Mouse (Mus musculus): ENCODE data around the gene Ildr2. TPM values are rescaled to one million over a fixed set of nuclear protein-coding genes. Genes with fewer than 3 reads are reported as not detected.

The Ildr2 gene
- polyA plus RNA-seq (2015; fragmentation: Nextera tagmentation; extraction: Ambion mirVana): 0.07 TPM in 2 replicates

GRCm38 (mm10) chr1:166253898-166254894 lies at the start of gene Ildr2:
Gene Ildr2 (plus strand): TSS chr1:166254139.
- ATAC-seq: peak; percentile 53; the same call in 1 of the 2 replicates
- Histone ChIP-seq H3K27me3 (ENCODE audit: insufficient read depth, low read length) (peaks cover 54% of the 10 kb centered on the region), H3K27ac (ENCODE audit: low read depth) (no peak within 1 kb of the TSS), H3K4me2 (ENCODE audit: low read depth, low read length) (peak within 1 kb of the TSS; percentile 71), H3K36me3 (replicated peaks; ENCODE audit: insufficient read depth, low read length) (no peaks in the 10 kb centered on the region), H3K9me3 (ENCODE audit: low read length) (no peaks in the 10 kb centered on the region), H3K4me3 (ENCODE audit: low read depth, low read length) (peak within 1 kb of the TSS; percentile 37), H3K9ac (replicated peaks) (no peak within 1 kb of the TSS), H3K4me1 (ENCODE audit: insufficient read depth) (no peaks in the 10 kb centered on the region)
- WGBS (ENCODE audit: insufficient replicate concordance): 1% methylated on average over 60 of the region's 72 CpGs
- peak; percentile 14; the same call in 1 of the 2 replicates for TF ChIP-seq CTCF (IDR thresholded peaks at IDR 0.05; ENCODE audit: low read depth)
- TF ChIP-seq EP300 (IDR thresholded peaks at IDR 0.05; ENCODE audit: low read depth): no peak
- peak; percentile 39 for DNase-seq

- TF ChIP-seq EP300 (IDR thresholded peaks at IDR 0.05; ENCODE audit: low read depth) (no peak), CTCF (IDR thresholded peaks at IDR 0.05; ENCODE audit: low read depth) (no peak)
- ATAC-seq (no peak), DNase-seq (no peak)
- no peak overlapping the region for H3K4me3 ChIP-seq (ENCODE audit: low read depth, low read length)
- no peak overlapping the region for H3K4me2 ChIP-seq (ENCODE audit: low read depth, low read length)
- 41% methylated on average over 5 of the region's 5 CpGs for WGBS (ENCODE audit: insufficient replicate concordance)
- no peaks in the 10 kb centered on the region for H3K4me1 ChIP-seq (ENCODE audit: insufficient read depth)
- no peaks in the 10 kb centered on the region for H3K36me3 ChIP-seq (replicated peaks; ENCODE audit: insufficient read depth, low read length)
- no peak overlapping the region for H3K9ac ChIP-seq (replicated peaks)
- no peak overlapping the region for H3K27ac ChIP-seq (ENCODE audit: low read depth)
- no peaks in the 10 kb centered on the region for H3K27me3 ChIP-seq (ENCODE audit: insufficient read depth, low read length)
- no peaks in the 10 kb centered on the region for H3K9me3 ChIP-seq (ENCODE audit: low read length)
Measured at GRCm38 (mm10) chr1:166204171-166204570, 49.8 kb upstream of the Ildr2 start.

- 63% methylated on average over 3 of the region's 3 CpGs for WGBS (ENCODE audit: insufficient replicate concordance)
- no peak overlapping the region for H3K27ac ChIP-seq (ENCODE audit: low read depth)
Measured at GRCm38 (mm10) chr1:166205159-166205558, 48.8 kb upstream of the Ildr2 start.

GRCm38 (mm10) chr1:166209371-166209770 lies 44.6 kb upstream of the Ildr2 start:
- 76% methylated on average over 6 of the region's 6 CpGs for WGBS (ENCODE audit: insufficient replicate concordance)
- no peak overlapping the region for H3K9ac ChIP-seq (replicated peaks)
- H3K27me3 ChIP-seq (ENCODE audit: insufficient read depth, low read length): no peaks in the 10 kb centered on the region
- H3K4me2 ChIP-seq (ENCODE audit: low read depth, low read length): no peak overlapping the region
- no peak overlapping the region for H3K4me3 ChIP-seq (ENCODE audit: low read depth, low read length)
- no peak overlapping the region for H3K27ac ChIP-seq (ENCODE audit: low read depth)
- H3K36me3 ChIP-seq (replicated peaks; ENCODE audit: insufficient read depth, low read length): no peaks in the 10 kb centered on the region
- no peak for DNase-seq
- TF ChIP-seq CTCF (IDR thresholded peaks at IDR 0.05; ENCODE audit: low read depth) (no peak), EP300 (IDR thresholded peaks at IDR 0.05; ENCODE audit: low read depth) (no peak)
- no peaks in the 10 kb centered on the region for H3K4me1 ChIP-seq (ENCODE audit: insufficient read depth)
- H3K9me3 ChIP-seq (ENCODE audit: low read length): no peaks in the 10 kb centered on the region
- no peak for ATAC-seq

More at GRCm38 (mm10) chr1:166205159-166205558, 48.8 kb upstream of the Ildr2 start:
- no peaks in the 10 kb centered on the region for H3K36me3 ChIP-seq (replicated peaks; ENCODE audit: insufficient read depth, low read length)
- ATAC-seq: no peak
- TF ChIP-seq CTCF (IDR thresholded peaks at IDR 0.05; ENCODE audit: low read depth) (no peak), EP300 (IDR thresholded peaks at IDR 0.05; ENCODE audit: low read depth) (no peak)
- DNase-seq: no peak
- H3K9ac ChIP-seq (replicated peaks): no peak overlapping the region
- no peaks in the 10 kb centered on the region for H3K9me3 ChIP-seq (ENCODE audit: low read length)
- H3K4me1 ChIP-seq (ENCODE audit: insufficient read depth): no peaks in the 10 kb centered on the region
- H3K4me2 ChIP-seq (ENCODE audit: low read depth, low read length): no peak overlapping the region
- H3K4me3 ChIP-seq (ENCODE audit: low read depth, low read length): no peak overlapping the region
- no peaks in the 10 kb centered on the region for H3K27me3 ChIP-seq (ENCODE audit: insufficient read depth, low read length)

GRCm38 (mm10) chr1:166214181-166214580 lies 39.8 kb upstream of the Ildr2 start:
- no peak for TF ChIP-seq EP300 (IDR thresholded peaks at IDR 0.05; ENCODE audit: low read depth)
- TF ChIP-seq CTCF (IDR thresholded peaks at IDR 0.05; ENCODE audit: low read depth): peak; percentile 56
- Histone ChIP-seq H3K4me2 (ENCODE audit: low read depth, low read length) (no peak overlapping the region), H3K4me1 (ENCODE audit: insufficient read depth) (no peaks in the 10 kb centered on the region), H3K4me3 (ENCODE audit: low read depth, low read length) (no peak overlapping the region), H3K27me3 (ENCODE audit: insufficient read depth, low read length) (no peaks in the 10 kb centered on the region), H3K9me3 (ENCODE audit: low read length) (no peaks in the 10 kb centered on the region), H3K9ac (replicated peaks) (no peak overlapping the region), H3K27ac (ENCODE audit: low read depth) (no peak overlapping the region), H3K36me3 (replicated peaks; ENCODE audit: insufficient read depth, low read length) (no peaks in the 10 kb centered on the region)
- no peak for ATAC-seq
- 73% methylated on average over 4 of the region's 4 CpGs for WGBS (ENCODE audit: insufficient replicate concordance)
- DNase-seq: no peak

GRCm38 (mm10) chr1:166238315-166238969 lies 15.5 kb upstream of the Ildr2 start, which contains the start of gene Mael:
Gene Mael (minus strand): TSS chr1:166238747.
- TF ChIP-seq CTCF (IDR thresholded peaks at IDR 0.05; ENCODE audit: low read depth) (no peak), EP300 (IDR thresholded peaks at IDR 0.05; ENCODE audit: low read depth) (no peak)
- ATAC-seq: no peak
- Histone ChIP-seq H3K9ac (replicated peaks) (no peak within 1 kb of the TSS), H3K27ac (ENCODE audit: low read depth) (no peak within 1 kb of the TSS), H3K4me3 (ENCODE audit: low read depth, low read length) (no peak within 1 kb of the TSS), H3K4me1 (ENCODE audit: insufficient read depth) (no peaks in the 10 kb centered on the region), H3K36me3 (replicated peaks; ENCODE audit: insufficient read depth, low read length) (no peaks in the 10 kb centered on the region), H3K4me2 (ENCODE audit: low read depth, low read length) (no peak within 1 kb of the TSS), H3K27me3 (ENCODE audit: insufficient read depth, low read length) (no peaks in the 10 kb centered on the region), H3K9me3 (ENCODE audit: low read length) (no peaks in the 10 kb centered on the region)
- no peak for DNase-seq
- WGBS (ENCODE audit: insufficient replicate concordance): 84% methylated on average over 53 of the region's 53 CpGs
